8 mouse cellular contexts compared by ENCODE assay signal in the genomic region with DNA sequence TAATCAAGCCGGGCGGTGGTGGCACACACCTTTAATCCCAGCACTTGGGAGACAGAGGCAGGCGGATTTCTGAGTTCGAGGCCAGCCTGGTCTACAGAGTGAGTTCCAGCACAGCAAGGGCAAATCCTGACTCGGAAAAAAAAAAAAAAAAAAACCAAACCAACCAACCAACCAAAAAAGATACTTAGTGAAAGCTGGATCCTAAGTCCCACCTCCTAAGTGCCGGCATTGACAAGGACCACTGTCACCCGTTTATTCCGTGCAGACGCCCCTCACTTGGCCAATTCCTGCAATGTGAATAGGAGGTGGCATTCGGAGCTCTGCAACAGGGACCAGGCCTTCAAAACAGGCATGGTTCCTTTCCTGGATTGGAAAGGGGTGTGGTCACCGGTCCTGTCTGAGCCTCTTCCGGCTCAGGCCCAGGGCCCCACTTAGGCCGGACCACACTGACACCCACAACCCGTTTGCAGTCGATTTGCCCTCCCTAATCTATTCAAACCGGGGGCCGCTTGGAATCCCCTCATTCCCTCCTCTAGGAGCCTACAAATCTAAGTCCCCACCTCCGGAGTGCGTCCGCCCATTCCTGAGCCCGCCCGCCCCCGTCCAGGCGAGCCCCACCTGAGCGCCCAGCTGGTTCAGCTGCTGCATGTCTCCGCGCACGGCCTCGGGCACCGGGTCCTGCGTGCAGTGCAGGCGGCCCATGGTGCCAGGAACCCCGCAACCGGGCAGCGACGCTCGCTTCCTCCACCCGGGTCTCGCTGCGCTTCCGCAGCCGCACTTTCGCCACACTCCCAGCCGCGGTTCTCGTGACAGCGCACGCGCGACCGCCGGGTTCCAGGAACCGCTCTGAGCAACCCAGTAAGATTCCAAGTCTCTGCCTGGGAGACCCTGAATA. TPM values are rescaled to one million over a fixed set of nuclear protein-coding genes. Genes with fewer than 3 reads are reported as not detected.
DNase-seq lines count a peak whose midpoint lies in the region; ATAC-seq and TF ChIP-seq lines count a peak whose summit lies in the region.

A gene (minus strand): TSS at position 806 of the 895 bp plus-strand sequence.

- H3K4me2 ChIP-seq in kidney, embryonic 15.5 days = peak within 1 kb of the TSS; percentile 73
- peak within 1 kb of the TSS; percentile 58 for H3K4me2 ChIP-seq in limb, embryonic 15.5 days
- peak within 1 kb of the TSS; percentile 64 for H3K4me2 ChIP-seq in midbrain, postnatal 0 days (ENCODE audit: low read depth, low read length, poor library complexity, severe bottlenecking)

- peaks cover 10% of the 10 kb centered on the region for H3K4me1 ChIP-seq in bone marrow macrophage, adult 2 months (ENCODE audit: control insufficient read depth, insufficient read depth, low read length)
- no peaks in the 10 kb centered on the region; the same call in 1 of the 2 replicates for H3K4me1 ChIP-seq in embryonic fibroblast, embryonic 13.5 days (ENCODE audit: control insufficient read depth, insufficient read depth, low read length)
- peaks cover 17% of the 10 kb centered on the region for H3K4me1 ChIP-seq in heart, embryonic 10.5 days
- H3K4me1 ChIP-seq in kidney, embryonic 15.5 days = peaks cover 18% of the 10 kb centered on the region
- H3K4me1 ChIP-seq in limb, embryonic 15.5 days = peaks cover 8% of the 10 kb centered on the region
- H3K4me1 ChIP-seq in midbrain, postnatal 0 days (ENCODE audit: insufficient read depth, low read length) = peaks cover 4% of the 10 kb centered on the region; the same call in 1 of the 2 replicates

- H3K4me3 ChIP-seq in bone marrow macrophage, adult 2 months (ENCODE audit: insufficient read depth, low read length) = peak within 1 kb of the TSS; percentile 78
- peak within 1 kb of the TSS; percentile 72 for H3K4me3 ChIP-seq in embryonic fibroblast, embryonic 13.5 days (ENCODE audit: insufficient read depth, low read length)
- H3K4me3 ChIP-seq in heart, embryonic 10.5 days = peak within 1 kb of the TSS; percentile 90
- peak within 1 kb of the TSS; percentile 91 for H3K4me3 ChIP-seq in kidney, embryonic 15.5 days (replicated peaks)
- H3K4me3 ChIP-seq in limb, embryonic 15.5 days = peak within 1 kb of the TSS; percentile 91
- peak within 1 kb of the TSS; percentile 86 for H3K4me3 ChIP-seq in midbrain, postnatal 0 days (ENCODE audit: low read depth, low read length)

- DNase-seq in A20 (ENCODE audit: low read depth, low spot score) = peak; percentile 88
- peak; percentile 89 for DNase-seq in heart, embryonic 10.5 days (ENCODE audit: low spot score)
- DNase-seq in midbrain, postnatal 0 days (ENCODE audit: low spot score) = peak; percentile 84
- DNase-seq in spleen, postnatal 10 days (ENCODE audit: low spot score in 2 of 2) = peak; percentile 86 to 93

- no peaks in the 10 kb centered on the region for H3K9me3 ChIP-seq in heart, embryonic 10.5 days
- H3K9me3 ChIP-seq in kidney, embryonic 15.5 days (replicated peaks) = no peaks in the 10 kb centered on the region
- H3K9me3 ChIP-seq in limb, embryonic 15.5 days = no peaks in the 10 kb centered on the region
- H3K9me3 ChIP-seq in midbrain, postnatal 0 days (ENCODE audit: low read length) = no peaks in the 10 kb centered on the region

- H3K27ac ChIP-seq in bone marrow macrophage, adult 2 months (ENCODE audit: insufficient read depth, low read depth, low read length) = peak within 1 kb of the TSS; percentile 71
- peak within 1 kb of the TSS; percentile 28 for H3K27ac ChIP-seq in embryonic fibroblast, embryonic 13.5 days (ENCODE audit: insufficient read depth, low read length)
- H3K27ac ChIP-seq in heart, embryonic 10.5 days = peak within 1 kb of the TSS; percentile 98
- H3K27ac ChIP-seq in kidney, embryonic 15.5 days = peak within 1 kb of the TSS; percentile 95
- peak within 1 kb of the TSS; percentile 96 for H3K27ac ChIP-seq in limb, embryonic 15.5 days
- H3K27ac ChIP-seq in midbrain, postnatal 0 days (ENCODE audit: low read depth, low read length) = peak within 1 kb of the TSS; percentile 91

- H3K27me3 ChIP-seq in heart, embryonic 10.5 days (ENCODE audit: insufficient read depth, poor library complexity, severe bottlenecking) = no peaks in the 10 kb centered on the region
- H3K27me3 ChIP-seq in kidney, embryonic 15.5 days = no peaks in the 10 kb centered on the region
- no peaks in the 10 kb centered on the region for H3K27me3 ChIP-seq in limb, embryonic 15.5 days
- H3K27me3 ChIP-seq in midbrain, postnatal 0 days (ENCODE audit: insufficient read depth, low read length) = no peaks in the 10 kb centered on the region

- TF ChIP-seq POLR2A in bone marrow macrophage, adult 2 months (IDR thresholded peaks at IDR 0.05; ENCODE audit: borderline replicate concordance, low read depth, low read length) = no peak
- peak; percentile 77 for TF ChIP-seq POLR2A in embryonic fibroblast, embryonic 13.5 days (IDR thresholded peaks at IDR 0.05; ENCODE audit: low read depth, low read length)

- peak within 1 kb of the TSS; percentile 88 for H3K9ac ChIP-seq in kidney, embryonic 15.5 days
- H3K9ac ChIP-seq in limb, embryonic 15.5 days = peak within 1 kb of the TSS; percentile 88
- H3K9ac ChIP-seq in midbrain, postnatal 0 days (replicated peaks; ENCODE audit: low read length, poor library complexity, severe bottlenecking) = peak within 1 kb of the TSS; percentile 87

- peak; percentile 89 for ATAC-seq in kidney, embryonic 15.5 days (replicated peaks; ENCODE audit: low FRiP score)
- peak; percentile 74 for ATAC-seq in limb, embryonic 15.5 days (ENCODE audit: insufficient number of reproducible peaks, low FRiP score, low TSS enrichment, low read depth)
- peak; percentile 81 for ATAC-seq in midbrain, postnatal 0 days (ENCODE audit: low FRiP score)

- no peak for TF ChIP-seq CTCF in bone marrow macrophage, adult 2 months (IDR thresholded peaks at IDR 0.05; ENCODE audit: low read depth, low read length)
- TF ChIP-seq CTCF in embryonic fibroblast, embryonic 13.5 days (IDR thresholded peaks at IDR 0.05; ENCODE audit: borderline replicate concordance, insufficient read depth, low read length) = no peak
- TF ChIP-seq CTCF in midbrain, postnatal 0 days (IDR thresholded peaks at IDR 0.05) = no peak

- 4% methylated on average over 53 of the region's 53 CpGs for WGBS in heart, embryonic 10.5 days
- WGBS in kidney, embryonic 15.5 days = 5% methylated on average over 53 of the region's 53 CpGs
- 4% methylated on average over 53 of the region's 53 CpGs for WGBS in limb, embryonic 15.5 days
- 5% methylated on average over 53 of the region's 53 CpGs for WGBS in midbrain, postnatal 0 days

- peaks cover 20% of the 10 kb centered on the region for H3K36me3 ChIP-seq in heart, embryonic 10.5 days
- H3K36me3 ChIP-seq in kidney, embryonic 15.5 days = peaks cover 18% of the 10 kb centered on the region
- peaks cover 18% of the 10 kb centered on the region for H3K36me3 ChIP-seq in limb, embryonic 15.5 days
- peaks cover 12% of the 10 kb centered on the region for H3K36me3 ChIP-seq in midbrain, postnatal 0 days (ENCODE audit: insufficient read depth, low read length)

RNA-seq across cellular contexts. Expression of the gene that starts here (rescaled TPM):
- 51.6 and 52.0 TPM in 2 replicates for polyA plus RNA-seq in bone marrow macrophage, adult 2 months (2012; ENCODE audit: insufficient read depth, insufficient read length, missing spikeins)
- 34.3 and 35.9 TPM in 2 replicates for polyA plus RNA-seq in embryonic fibroblast, embryonic 13.5 days (2011; ENCODE audit: insufficient read length, low read depth, missing spikeins)
- 64.8 and 68.6 TPM in 2 replicates for polyA plus RNA-seq in heart, embryonic 10.5 days (2016; fragmentation: Nextera tagmentation; extraction: Ambion mirVana)
- polyA plus RNA-seq in kidney, embryonic 15.5 days (2015; fragmentation: Nextera tagmentation; extraction: Ambion mirVana) = 75.2 and 78.8 TPM in 2 replicates
- polyA plus RNA-seq in limb, embryonic 15.5 days (2015; fragmentation: Nextera tagmentation; extraction: Ambion mirVana) = 78.8 and 83.6 TPM in 2 replicates
- 24.7 and 27.9 TPM in 2 replicates for total RNA-seq in midbrain, postnatal 0 days (2014; rRNA removed)
- 103 TPM in 2 replicates for polyA plus RNA-seq in midbrain, postnatal 0 days (2015; fragmentation: Nextera tagmentation; extraction: Ambion mirVana)

Comparison
In these comparisons a context has a peak if more than half of its experiments do, and no peak if none do; other contexts are left out.
1. Peak in every context shown above with its lines: DNase-seq, ATAC-seq, H3K4me3 ChIP-seq and H3K27ac ChIP-seq.
2. H3K27ac ChIP-seq: peak in every context shown above with its lines; median percentile 98 in heart, embryonic 10.5 days; 96 in limb, embryonic 15.5 days; 95 in kidney, embryonic 15.5 days; 91 in midbrain, postnatal 0 days; 71 in bone marrow macrophage, adult 2 months; 28 in embryonic fibroblast, embryonic 13.5 days.